Mouse (Mus musculus) olfactory bulb, adult 2 months (tissue): Measurements from ENCODE around the gene Axdnd1. TPM values are rescaled to one million over a fixed set of nuclear protein-coding genes. Genes with fewer than 3 reads are reported as not detected.
"Not testable (repeated sequence)": the region's sequence is repeated elsewhere in the genome, so short reads cannot be mapped to it uniquely, and the experiment has no call there.

Experiments used
- H3K27ac ChIP-seq: fragments of 200-500 bp; 2 replicates; pipeline ENCODE4 v1.5.1; 2012; ENCODE audit warnings: low read depth, low read length; ENCODE audit not compliant: insufficient read depth
- H3K4me1 ChIP-seq: fragments of 200-500 bp; 2 replicates; pipeline ENCODE4 v1.6.1; 2012; ENCODE audit warnings: low read length; ENCODE audit not compliant: control insufficient read depth, insufficient read depth
- H3K4me3 ChIP-seq: fragments of 200-500 bp; 2 replicates; pipeline ENCODE4 v1.5.1; 2012; ENCODE audit warnings: mild to moderate bottlenecking, low read depth, low read length, moderate library complexity; ENCODE audit not compliant: insufficient read depth
- CTCF ChIP-seq: fragments of 200-500 bp; IDR thresholded peaks from 2 replicates; pipeline ENCODE4 v1.5.1; 2012; ENCODE audit warnings: low read depth, mild to moderate bottlenecking, low read length, moderate library complexity; ENCODE audit not compliant: insufficient read depth
- POLR2A ChIP-seq: fragments of 200-500 bp; IDR thresholded peaks from 2 replicates; pipeline ENCODE4 v1.6.1; 2012; ENCODE audit warnings: mild to moderate bottlenecking, low read depth, low read length, moderate library complexity; ENCODE audit not compliant: insufficient read depth
- WGBS: fragments of 180-500 bp; shearing (Covaris S2); methylation state at CpG from one replicate; pipeline ENCODE4 v1.1.7; 2018; 5-methylcytosine and 5-hydroxymethylcytosine counted together
- polyA plus RNA-seq: library from polyadenylated mRNA; stranded (reverse); fragments of >200 nt; gene quantifications from 2 replicates; pipeline ENCODE4 v1.2.4, GENCODE M21; 2012; ENCODE audit warnings: low replicate concordance; ENCODE audit not compliant: missing spikeins, insufficient read depth, insufficient read length

The Axdnd1 gene
- polyA plus RNA-seq, 1 experiment, result not detected

- no peak within 1 kb of the TSS; the same call in 1 of the 2 replicates for H3K4me3 ChIP-seq
- no peak within 1 kb of the TSS for H3K27ac ChIP-seq
- peaks cover 4% of the 10 kb centered on the region; the same call in 1 of the 2 replicates for H3K4me1 ChIP-seq
- TF ChIP-seq POLR2A (no peak), CTCF (no peak)
- 12% methylated on average over 29 of the region's 29 CpGs for WGBS
Observed at GRCm38 (mm10) chr1:156310630-156311029, 110.3 kb downstream of the Axdnd1 start, which contains the start of gene Nphs2. Gene Nphs2, plus strand, starts transcription at chr1:156310727.

- WGBS, result 95% methylated on average over 1 of the region's 1 CpGs
Observed at GRCm38 (mm10) chr1:156308595-156308994, 112.4 kb downstream of the Axdnd1 start.

GRCm38 (mm10) chr1:156302911-156303749 is 117.8 kb downstream of the Axdnd1 start, which contains the start of gene Tdrd5:
Gene Tdrd5, minus strand, starts transcription at chr1:156303664.
- under 1% methylated on average over 84 of the region's 85 CpGs for WGBS
- no peak within 1 kb of the TSS for H3K27ac ChIP-seq
- peaks cover 8% of the 10 kb centered on the region; the same call in 1 of the 2 replicates for H3K4me1 ChIP-seq
- peak within 1 kb of the TSS; percentile 54 for H3K4me3 ChIP-seq
- no peak for TF ChIP-seq CTCF
- no peak for TF ChIP-seq POLR2A

More at GRCm38 (mm10) chr1:156308595-156308994, 112.4 kb downstream of the Axdnd1 start:
- TF ChIP-seq POLR2A, result no peak
- TF ChIP-seq CTCF, result no peak
- H3K4me3 ChIP-seq, result no peak overlapping the region
- H3K4me1 ChIP-seq, result peaks cover 4% of the 10 kb centered on the region; the same call in 1 of the 2 replicates
- no peak overlapping the region for H3K27ac ChIP-seq

- Histone ChIP-seq H3K4me1 (no peaks in the 10 kb centered on the region), H3K4me3 (no peak overlapping the region), H3K27ac (no peak overlapping the region)
- 98% methylated on average over 6 of the region's 6 CpGs for WGBS
- TF ChIP-seq POLR2A (no peak), CTCF (no peak)
Observed at GRCm38 (mm10) chr1:156290016-156290415, 130.9 kb downstream of the Axdnd1 start.

- H3K27ac ChIP-seq, H3K4me1 ChIP-seq, H3K4me3 ChIP-seq: not testable (repeated sequence)
- WGBS, result 60% methylated on average over 10 of the region's 10 CpGs
Observed at GRCm38 (mm10) chr1:156289222-156289587, 131.8 kb downstream of the Axdnd1 start.

GRCm38 (mm10) chr1:156288556-156289221 is 132.3 kb downstream of the Axdnd1 start:
- 40% methylated on average over 9 of the region's 9 CpGs for whole genome bisulfite sequencing
- Histone ChIP-seq H3K4me3 (no peak overlapping the region), H3K27ac (no peak overlapping the region), H3K4me1 (no peaks in the 10 kb centered on the region)
- TF ChIP-seq POLR2A, result no peak
- no peak for TF ChIP-seq CTCF

GRCm38 (mm10) chr1:156285541-156285896 is 135.4 kb downstream of the Axdnd1 start:
- WGBS, result 87% methylated on average over 5 of the region's 5 CpGs
- Histone ChIP-seq H3K4me3 (no peak overlapping the region), H3K27ac (no peak overlapping the region), H3K4me1 (no peaks in the 10 kb centered on the region)
- TF ChIP-seq POLR2A (no peak), CTCF (no peak)

GRCm38 (mm10) chr1:156284851-156285540 is 136.0 kb downstream of the Axdnd1 start:
- TF ChIP-seq CTCF (no peak), POLR2A (no peak)
- H3K27ac ChIP-seq, result no peak overlapping the region
- no peaks in the 10 kb centered on the region for H3K4me1 ChIP-seq
- WGBS, result 56% methylated on average over 9 of the region's 9 CpGs
- H3K4me3 ChIP-seq, result no peak overlapping the region

- H3K4me3 ChIP-seq, result no peak overlapping the region
- TF ChIP-seq CTCF, result no peak
- TF ChIP-seq POLR2A, result no peak
- 89% methylated on average over 10 of the region's 10 CpGs for whole genome bisulfite sequencing
- H3K27ac ChIP-seq, result no peak overlapping the region
- no peaks in the 10 kb centered on the region for H3K4me1 ChIP-seq
Observed at GRCm38 (mm10) chr1:156284207-156284606, 136.8 kb downstream of the Axdnd1 start.
